Mouse (Mus musculus) stomach, embryonic 14.5 days (tissue): ENCODE measurements around the gene Bcl2l1. TPM values are rescaled to one million over a fixed set of nuclear protein-coding genes. Genes with fewer than 3 reads are reported as not detected.
A peak's percentile ranks its signal among the peaks of the same experiment; 100 is the strongest.

Experiments used
- ATAC-seq: fragments of 200-750 bp; cut with Nextera tagmentation; 2 replicates; pipeline ENCODE4 v1.8.0; 2017; ENCODE audit warnings: low read depth, moderate TSS enrichment; ENCODE audit not compliant: insufficient number of reproducible peaks, insufficient read depth, low FRiP score
- H3K27ac ChIP-seq: fragments of 300-500 bp; sonication (generic); 2 replicates; pipeline ENCODE4 v1.5.1; 2014; ENCODE audit warnings: mild to moderate bottlenecking, low read length, moderate library complexity, mixed read lengths
- H3K27me3 ChIP-seq: fragments of 300-500 bp; sonication (generic); 2 replicates; pipeline ENCODE4 v1.6.1; 2014; ENCODE audit warnings: low read length, control low read depth, mixed read lengths; ENCODE audit not compliant: control insufficient read depth, insufficient read depth
- H3K36me3 ChIP-seq: fragments of 300-500 bp; sonication (generic); 2 replicates; pipeline ENCODE4 v1.6.1; 2014; ENCODE audit warnings: mild to moderate bottlenecking, control low read depth, low read length, moderate library complexity, mixed read lengths; ENCODE audit not compliant: control insufficient read depth, insufficient read depth
- H3K4me1 ChIP-seq: fragments of 300-500 bp; sonication (generic); 2 replicates; pipeline ENCODE4 v1.6.1; 2014; ENCODE audit warnings: low read length, control low read depth, mixed read lengths; ENCODE audit not compliant: control insufficient read depth, insufficient read depth
- H3K4me2 ChIP-seq: fragments of 300-500 bp; sonication (generic); replicated peaks from 2 replicates; pipeline ENCODE4 v1.6.1; 2014; ENCODE audit warnings: low read depth, low read length, control low read depth
- H3K4me3 ChIP-seq: fragments of 300-500 bp; sonication (generic); 2 replicates; pipeline ENCODE4 v1.5.1; 2014; ENCODE audit warnings: low read depth, low read length, control low read depth
- H3K9ac ChIP-seq: fragments of 300-500 bp; sonication (generic); replicated peaks from 2 replicates; pipeline ENCODE4 v1.6.1; 2014; ENCODE audit warnings: low read depth, mild to moderate bottlenecking, control low read depth, low read length, moderate library complexity, mixed read lengths
- H3K9me3 ChIP-seq: fragments of 300-500 bp; sonication (generic); 2 replicates; pipeline ENCODE4 v1.6.1; 2016; ENCODE audit warnings: low read depth, low read length, control low read depth; ENCODE audit not compliant: control insufficient read depth
- WGBS: fragments of 180-500 bp; shearing (Covaris S2); extraction: QIAGEN DNeasy Blood & Tissue Kit; methylation state at CpG from one replicate; pipeline ENCODE4 v1.1.7; 2014; 5-methylcytosine and 5-hydroxymethylcytosine counted together
- polyA plus RNA-seq: library from polyadenylated mRNA; unstranded; fragments of >200 nt; fragmentation: Nextera tagmentation; extraction: Ambion mirVana; gene quantifications from 2 replicates; pipeline ENCODE4 v1.2.1, GENCODE M21; 2014

Gene Bcl2l1
- polyA plus RNA-seq, 1 experiment from 2014 or later: 79.4 TPM

- Histone ChIP-seq H3K9me3 (no peaks in the 10 kb centered on the region), H3K4me1 (peaks cover 10% of the 10 kb centered on the region; the same call in 1 of the 2 replicates), H3K4me2 (no peak overlapping the region), H3K4me3 (no peak overlapping the region), H3K9ac (no peak overlapping the region), H3K27ac (no peak overlapping the region), H3K27me3 (no peaks in the 10 kb centered on the region), H3K36me3 (no peaks in the 10 kb centered on the region)
- WGBS: 66% methylated on average over 7 of the region's 7 CpGs
- no peak for ATAC-seq
Measured at GRCm38 (mm10) chr2:152769677-152770076, 61.9 kb downstream of the Bcl2l1 start.

GRCm38 (mm10) chr2:152767618-152768271 lies 63.8 kb downstream of the Bcl2l1 start:
- Histone ChIP-seq H3K9ac (no peak overlapping the region), H3K4me3 (no peak overlapping the region), H3K4me2 (no peak overlapping the region), H3K36me3 (no peaks in the 10 kb centered on the region), H3K4me1 (peaks cover 17% of the 10 kb centered on the region; the same call in 1 of the 2 replicates), H3K9me3 (no peaks in the 10 kb centered on the region), H3K27ac (no peak overlapping the region), H3K27me3 (no peaks in the 10 kb centered on the region)
- peak; percentile 26; the same call in 1 of the 2 replicates for ATAC-seq
- WGBS: 55% methylated on average over 12 of the region's 12 CpGs

GRCm38 (mm10) chr2:152766387-152767123 lies 65.0 kb downstream of the Bcl2l1 start:
- peaks cover 17% of the 10 kb centered on the region; the same call in 1 of the 2 replicates for H3K4me1 ChIP-seq
- no peak overlapping the region for H3K9ac ChIP-seq
- peak overlapping the region; percentile 29; the same call in 1 of the 2 replicates for H3K4me2 ChIP-seq
- no peaks in the 10 kb centered on the region for H3K27me3 ChIP-seq
- WGBS: 15% methylated on average over 25 of the region's 25 CpGs
- H3K36me3 ChIP-seq: no peaks in the 10 kb centered on the region
- no peaks in the 10 kb centered on the region for H3K9me3 ChIP-seq
- peak; percentile 53; the same call in 1 of the 2 replicates for ATAC-seq
- no peak overlapping the region for H3K27ac ChIP-seq
- no peak overlapping the region for H3K4me3 ChIP-seq

GRCm38 (mm10) chr2:152765045-152765674 lies 66.4 kb downstream of the Bcl2l1 start:
- Histone ChIP-seq H3K4me1 (peaks cover 17% of the 10 kb centered on the region; the same call in 1 of the 2 replicates), H3K4me3 (no peak overlapping the region), H3K36me3 (no peaks in the 10 kb centered on the region), H3K27ac (no peak overlapping the region), H3K27me3 (no peaks in the 10 kb centered on the region), H3K9ac (no peak overlapping the region), H3K9me3 (no peaks in the 10 kb centered on the region), H3K4me2 (no peak overlapping the region)
- no peak for ATAC-seq
- WGBS: 46% methylated on average over 7 of the region's 7 CpGs

GRCm38 (mm10) chr2:152764172-152765044 lies 67.1 kb downstream of the Bcl2l1 start:
- Histone ChIP-seq H3K27me3 (no peaks in the 10 kb centered on the region), H3K36me3 (no peaks in the 10 kb centered on the region), H3K4me1 (peaks cover 17% of the 10 kb centered on the region; the same call in 1 of the 2 replicates), H3K4me3 (no peak overlapping the region), H3K9ac (no peak overlapping the region), H3K4me2 (peak overlapping the region; percentile 19; the same call in 1 of the 2 replicates), H3K9me3 (no peaks in the 10 kb centered on the region), H3K27ac (no peak overlapping the region)
- no peak for ATAC-seq
- WGBS: 11% methylated on average over 14 of the region's 14 CpGs

GRCm38 (mm10) chr2:152763310-152763709 lies 68.2 kb downstream of the Bcl2l1 start:
- no peak for ATAC-seq
- no peaks in the 10 kb centered on the region for H3K36me3 ChIP-seq

GRCm38 (mm10) chr2:152758351-152758750 lies 73.2 kb downstream of the Bcl2l1 start:
- no peak for ATAC-seq
- H3K4me1 ChIP-seq: no peaks in the 10 kb centered on the region
- no peaks in the 10 kb centered on the region for H3K27me3 ChIP-seq
- no peaks in the 10 kb centered on the region for H3K36me3 ChIP-seq
- WGBS: 33% methylated on average over 4 of the region's 4 CpGs
- no peaks in the 10 kb centered on the region for H3K9me3 ChIP-seq
- H3K4me2 ChIP-seq: no peak overlapping the region
- no peak overlapping the region for H3K4me3 ChIP-seq
- H3K9ac ChIP-seq: no peak overlapping the region
- no peak overlapping the region for H3K27ac ChIP-seq

More at GRCm38 (mm10) chr2:152763310-152763709, 68.2 kb downstream of the Bcl2l1 start:
- 71% methylated on average over 6 of the region's 6 CpGs for WGBS
- no peak overlapping the region for H3K9ac ChIP-seq
- H3K4me3 ChIP-seq: no peak overlapping the region
- no peaks in the 10 kb centered on the region for H3K9me3 ChIP-seq
- H3K4me2 ChIP-seq: no peak overlapping the region
- no peak overlapping the region for H3K27ac ChIP-seq
- H3K4me1 ChIP-seq: peaks cover 17% of the 10 kb centered on the region; the same call in 1 of the 2 replicates
- H3K27me3 ChIP-seq: no peaks in the 10 kb centered on the region

- WGBS: 64% methylated on average over 2 of the region's 2 CpGs
- no peak for ATAC-seq
Measured at GRCm38 (mm10) chr2:152757478-152757877, 74.0 kb downstream of the Bcl2l1 start.

More at GRCm38 (mm10) chr2:152757478-152757877, 74.0 kb downstream of the Bcl2l1 start:
- Histone ChIP-seq H3K27ac (no peak overlapping the region), H3K9ac (no peak overlapping the region), H3K36me3 (no peaks in the 10 kb centered on the region), H3K9me3 (no peaks in the 10 kb centered on the region), H3K4me2 (no peak overlapping the region), H3K4me1 (no peaks in the 10 kb centered on the region), H3K27me3 (no peaks in the 10 kb centered on the region), H3K4me3 (no peak overlapping the region)
